Mouse (Mus musculus) midbrain, embryonic 16.5 days (tissue): ENCODE results near the gene Kcnrg. TPM values are rescaled to one million over a fixed set of nuclear protein-coding genes. Genes with fewer than 3 reads are reported as not detected.

ENCODE experiments used
- ATAC-seq: fragments of 200-750 bp; cut with Nextera tagmentation; 2 replicates; pipeline ENCODE4 v1.8.0; 2017; ENCODE audit warnings: moderate TSS enrichment
- H3K27ac ChIP-seq: fragments of 300-500 bp; sonication (generic); 2 replicates; pipeline ENCODE4 v1.5.1; 2014; ENCODE audit warnings: mild to moderate bottlenecking, low read length, mixed read lengths
- H3K27me3 ChIP-seq: fragments of 300-500 bp; sonication (generic); 2 replicates; pipeline ENCODE4 v1.6.1; 2014; ENCODE audit warnings: low read depth, low read length, mixed read lengths; ENCODE audit not compliant: control insufficient read depth, insufficient read depth
- H3K36me3 ChIP-seq: fragments of 300-500 bp; sonication (generic); 2 replicates; pipeline ENCODE4 v1.6.1; 2014; ENCODE audit warnings: mild to moderate bottlenecking, low read length, moderate library complexity, mixed read lengths; ENCODE audit not compliant: control insufficient read depth, insufficient read depth
- H3K4me1 ChIP-seq: fragments of 300-500 bp; sonication (generic); 2 replicates; pipeline ENCODE4 v1.6.1; 2014; ENCODE audit warnings: mild to moderate bottlenecking, low read length, mixed read lengths; ENCODE audit not compliant: control insufficient read depth, insufficient read depth
- H3K4me2 ChIP-seq: fragments of 300-500 bp; sonication (generic); 2 replicates; pipeline ENCODE4 v1.6.1; 2014; ENCODE audit warnings: mild to moderate bottlenecking, low read length, mixed read lengths
- H3K4me3 ChIP-seq: fragments of 300-500 bp; sonication (generic); 2 replicates; pipeline ENCODE4 v1.5.1; 2014; ENCODE audit warnings: low read depth, mild to moderate bottlenecking, low read length, moderate library complexity, mixed read lengths
- H3K9ac ChIP-seq: fragments of 300-500 bp; sonication (generic); 2 replicates; pipeline ENCODE4 v1.6.1; 2014; ENCODE audit warnings: low read depth, low read length, mixed read lengths
- H3K9me3 ChIP-seq: fragments of 300-500 bp; sonication (generic); replicated peaks from 2 replicates; pipeline ENCODE4 v1.6.1; 2014; ENCODE audit warnings: mild to moderate bottlenecking, low read length, mixed read lengths; ENCODE audit not compliant: control insufficient read depth, poor library complexity, severe bottlenecking
- WGBS: fragments of 180-500 bp; shearing (Covaris S2); extraction: QIAGEN DNeasy Blood & Tissue Kit; methylation state at CpG from one replicate; pipeline ENCODE4 v1.1.7; 2014; 5-methylcytosine and 5-hydroxymethylcytosine counted together
- polyA plus RNA-seq: library from polyadenylated mRNA; unstranded; fragments of >200 nt; fragmentation: Nextera tagmentation; extraction: Ambion mirVana; gene quantifications from 2 replicates; pipeline ENCODE4 v1.2.1, GENCODE M21; 2015

Kcnrg gene
- polyA plus RNA-seq, 1 experiment from 2014 or later = 3.1 TPM

DNA sequence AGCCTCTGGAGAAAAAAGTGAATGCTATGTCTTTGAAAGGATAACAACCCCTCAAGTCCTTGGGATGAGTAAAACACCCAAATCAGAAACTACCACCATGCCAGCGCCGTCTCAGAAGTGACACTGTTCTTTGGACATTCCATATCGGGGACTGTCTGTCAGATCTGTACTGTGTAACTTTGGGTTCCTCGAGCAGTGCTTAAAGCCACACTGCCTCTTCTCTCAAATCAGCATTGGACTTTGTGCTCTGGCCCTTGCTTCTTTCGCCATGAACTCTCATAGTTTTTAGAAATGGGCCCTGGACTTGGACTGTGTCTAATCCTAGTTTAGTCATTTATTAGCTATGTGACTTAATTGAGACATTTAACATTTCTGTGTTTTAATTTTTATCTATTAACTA is 4.5 kb downstream of the Kcnrg start:
- WGBS = 96% methylated on average over 5 of the region's 5 CpGs
- ATAC-seq = no peak
- H3K4me2 ChIP-seq = no peak overlapping the region

GRCm38 (mm10) chr14:61613319-61613718 is 6.1 kb downstream of the Kcnrg start:
- WGBS = 100% methylated on average over 2 of the region's 2 CpGs
- no peaks in the 10 kb centered on the region for H3K27me3 ChIP-seq
- H3K27ac ChIP-seq = no peak overlapping the region
- H3K4me2 ChIP-seq = no peak overlapping the region
- 0 out of 2 replicates have a peak, but pooled peaks cover 3% of the 10 kb centered on the region for H3K4me1 ChIP-seq
- ATAC-seq = no peak
- H3K4me3 ChIP-seq = no peak overlapping the region
- no peaks in the 10 kb centered on the region for H3K9me3 ChIP-seq
- H3K36me3 ChIP-seq = peaks cover 5% of the 10 kb centered on the region; the same call in 1 of the 2 replicates
- no peak overlapping the region for H3K9ac ChIP-seq

More for the DNA sequence above, 4.5 kb downstream of the Kcnrg start:
- Histone ChIP-seq H3K27ac (no peak overlapping the region), H3K27me3 (no peaks in the 10 kb centered on the region), H3K9me3 (no peaks in the 10 kb centered on the region), H3K4me1 (0 out of 2 replicates have a peak, but pooled peaks cover 3% of the 10 kb centered on the region), H3K9ac (no peak overlapping the region), H3K36me3 (peaks cover 8% of the 10 kb centered on the region; the same call in 1 of the 2 replicates), H3K4me3 (no peak overlapping the region)

GRCm38 (mm10) chr14:61620371-61620770 is 13.1 kb downstream of the Kcnrg start:
- no peaks in the 10 kb centered on the region for H3K27me3 ChIP-seq
- H3K9me3 ChIP-seq = no peaks in the 10 kb centered on the region
- WGBS = 93% methylated on average over 2 of the region's 2 CpGs
- no peaks in the 10 kb centered on the region for H3K4me1 ChIP-seq
- no peak for ATAC-seq
- no peak overlapping the region for H3K27ac ChIP-seq
- H3K9ac ChIP-seq = no peak overlapping the region
- H3K4me2 ChIP-seq = no peak overlapping the region
- H3K4me3 ChIP-seq = no peak overlapping the region
- H3K36me3 ChIP-seq = no peaks in the 10 kb centered on the region

GRCm38 (mm10) chr14:61635969-61636368 is 28.7 kb downstream of the Kcnrg start:
- H3K27ac ChIP-seq = no peak overlapping the region
- ATAC-seq = no peak

DNA sequence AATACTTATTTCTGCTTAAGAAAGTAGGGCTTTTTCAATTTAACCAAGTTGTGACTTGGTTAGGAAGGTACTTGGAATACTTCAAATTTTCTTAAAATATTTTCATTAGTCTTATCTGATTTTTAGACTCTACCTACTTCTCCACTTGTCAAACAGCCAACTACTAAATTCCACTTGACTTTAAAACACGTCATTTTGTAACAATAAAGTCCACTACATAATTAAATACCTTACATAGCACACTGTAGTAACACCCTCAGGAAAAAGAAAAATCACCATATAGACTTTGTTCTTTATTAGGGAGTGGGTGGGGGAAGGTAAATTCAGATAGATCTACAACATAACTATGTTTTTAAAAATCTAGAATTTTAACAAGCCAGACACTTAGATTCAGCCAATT is 35.4 kb downstream of the Kcnrg start:
- no peaks in the 10 kb centered on the region for H3K9me3 ChIP-seq
- no peaks in the 10 kb centered on the region for H3K36me3 ChIP-seq
- H3K4me1 ChIP-seq = no peaks in the 10 kb centered on the region
- WGBS = 64% methylated on average over 1 of the region's 1 CpGs
- ATAC-seq = no peak
- H3K27ac ChIP-seq = no peak overlapping the region
- no peak overlapping the region for H3K9ac ChIP-seq
- no peak overlapping the region for H3K4me3 ChIP-seq
- H3K27me3 ChIP-seq = no peaks in the 10 kb centered on the region
- no peak overlapping the region for H3K4me2 ChIP-seq

More at GRCm38 (mm10) chr14:61635969-61636368, 28.7 kb downstream of the Kcnrg start:
- no peak overlapping the region for H3K4me2 ChIP-seq
- H3K27me3 ChIP-seq = no peaks in the 10 kb centered on the region
- no peaks in the 10 kb centered on the region for H3K36me3 ChIP-seq
- H3K4me1 ChIP-seq = no peaks in the 10 kb centered on the region
- H3K9me3 ChIP-seq = no peaks in the 10 kb centered on the region
- H3K4me3 ChIP-seq = no peak overlapping the region
- no peak overlapping the region for H3K9ac ChIP-seq

GRCm38 (mm10) chr14:61645547-61645946 is 38.3 kb downstream of the Kcnrg start:
- Histone ChIP-seq H3K4me2 (no peak overlapping the region), H3K36me3 (no peaks in the 10 kb centered on the region), H3K4me3 (no peak overlapping the region), H3K9me3 (no peaks in the 10 kb centered on the region), H3K27me3 (no peaks in the 10 kb centered on the region), H3K9ac (no peak overlapping the region), H3K27ac (no peak overlapping the region), H3K4me1 (peaks cover 3% of the 10 kb centered on the region; the same call in 1 of the 2 replicates)
- 40% methylated on average over 1 of the region's 1 CpGs for WGBS
- ATAC-seq = no peak

DNA sequence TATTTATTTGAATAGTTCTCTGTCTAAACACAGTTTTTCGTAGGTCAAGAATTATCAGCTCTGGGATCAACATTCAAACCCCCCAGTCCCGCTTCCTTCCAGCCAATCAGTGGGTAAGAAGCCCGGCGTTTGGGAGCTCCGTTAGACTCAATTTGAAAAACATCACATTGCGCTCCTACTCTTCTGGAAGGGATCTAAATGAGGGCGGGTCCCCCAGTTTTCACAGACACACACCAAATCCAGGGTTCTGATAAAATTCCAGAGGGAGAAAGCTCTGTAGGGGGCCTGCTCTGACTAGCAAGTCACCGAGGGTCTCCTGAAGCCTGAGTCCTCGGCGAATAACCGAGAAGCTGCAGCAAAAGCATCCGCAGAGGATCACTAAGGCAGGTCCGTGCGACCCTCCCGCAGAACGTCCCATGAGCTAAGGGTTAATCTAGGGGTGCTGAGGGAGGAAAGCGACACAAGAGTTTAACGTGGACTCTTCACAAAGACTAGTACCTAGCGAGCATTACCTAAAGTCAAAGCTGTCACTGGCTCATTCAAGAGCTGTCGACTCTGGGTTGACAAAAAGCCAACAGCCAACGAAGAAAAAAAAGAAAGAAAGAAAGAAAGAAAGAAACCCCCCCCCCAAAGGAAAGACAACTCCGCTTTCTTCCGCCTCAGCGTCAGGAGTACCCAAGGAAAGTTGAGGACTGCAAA is 40.1 kb downstream of the Kcnrg start:
- peak overlapping the region; percentile 77 for H3K9ac ChIP-seq
- WGBS = 0% methylated on average over 24 of the region's 24 CpGs
- H3K27ac ChIP-seq = peak overlapping the region; percentile 79

DNA sequence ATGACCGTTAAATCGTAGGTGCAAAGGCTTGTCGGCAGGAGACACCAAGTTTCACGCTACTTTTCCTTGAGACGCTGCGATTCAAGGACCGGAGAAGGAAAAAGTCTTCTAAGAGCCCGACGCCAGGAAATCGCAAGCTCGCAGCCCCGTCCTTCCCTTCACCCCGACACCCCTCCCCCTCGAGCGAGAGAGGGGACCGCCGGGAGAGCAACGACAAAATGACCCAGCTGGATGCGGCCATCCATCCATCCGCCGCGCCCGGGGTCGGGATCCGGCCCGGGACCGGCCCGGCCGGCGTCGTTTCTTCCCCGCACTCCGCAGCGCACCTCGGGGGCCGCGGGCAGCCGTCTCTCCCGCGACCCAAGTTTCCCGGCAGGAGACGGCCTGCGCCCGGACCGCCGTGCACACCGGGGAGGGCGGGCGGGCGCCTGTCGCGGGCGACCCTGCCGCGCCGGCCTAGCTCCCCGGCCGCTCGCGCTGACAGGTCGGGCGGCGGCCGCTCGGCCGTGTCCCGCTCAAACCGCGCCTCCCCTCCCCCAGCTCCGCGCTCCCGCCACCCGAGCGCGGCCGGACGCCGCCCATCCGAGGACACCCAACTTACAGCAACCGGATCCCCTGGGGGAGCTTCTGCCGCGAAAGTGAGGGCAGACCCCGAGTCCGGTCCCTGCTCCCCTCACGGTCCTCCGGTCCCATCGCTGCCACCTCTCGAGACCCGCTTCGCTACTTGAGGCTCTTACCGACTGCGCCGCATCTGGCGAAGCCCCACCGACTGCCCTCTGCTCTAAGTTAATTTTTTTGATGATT is 40.8 kb downstream of the Kcnrg start:
- WGBS = 0% methylated on average over 66 of the region's 95 CpGs
- Histone ChIP-seq H3K9ac (peak overlapping the region; percentile 77), H3K9me3 (no peaks in the 10 kb centered on the region), H3K4me1 (peaks cover 3% of the 10 kb centered on the region; the same call in 1 of the 2 replicates), H3K4me3 (peak overlapping the region; percentile 85), H3K27me3 (no peaks in the 10 kb centered on the region), H3K4me2 (peak overlapping the region; percentile 82), H3K27ac (peak overlapping the region; percentile 79), H3K36me3 (no peaks in the 10 kb centered on the region)
- peak; percentile 78 for ATAC-seq

More for the DNA sequence above, 40.1 kb downstream of the Kcnrg start:
- Histone ChIP-seq H3K9me3 (no peaks in the 10 kb centered on the region), H3K4me2 (peak overlapping the region; percentile 82), H3K27me3 (no peaks in the 10 kb centered on the region), H3K36me3 (no peaks in the 10 kb centered on the region), H3K4me1 (peaks cover 3% of the 10 kb centered on the region; the same call in 1 of the 2 replicates), H3K4me3 (peak overlapping the region; percentile 85)
- ATAC-seq = no peak
